Mouse (Mus musculus) thymus, adult 2 months (tissue): ENCODE measurements around the gene Cd151. TPM values are rescaled to one million over a fixed set of nuclear protein-coding genes. Genes with fewer than 3 reads are reported as not detected.

ENCODE experiments used
- DNase-seq: peaks from one replicate; pipeline ENCODE4 v3.0.0; 2021
- H3K27ac ChIP-seq: fragments of 200-500 bp; 2 replicates; pipeline ENCODE4 v1.5.1; 2012; ENCODE audit warnings: low read length, control low read depth; ENCODE audit not compliant: control insufficient read depth, insufficient read depth
- H3K27me3 ChIP-seq: fragments of 200-500 bp; 2 replicates; pipeline ENCODE4 v1.6.1; 2012; ENCODE audit warnings: mild to moderate bottlenecking, low read length, moderate library complexity, mixed read lengths; ENCODE audit not compliant: control insufficient read depth, insufficient read depth
- H3K36me3 ChIP-seq: fragments of 200-500 bp; 2 replicates; pipeline ENCODE4 v1.6.1; 2012; ENCODE audit warnings: mild to moderate bottlenecking, low read length, moderate library complexity; ENCODE audit not compliant: control insufficient read depth, insufficient read depth
- H3K4me1 ChIP-seq: fragments of 200-500 bp; replicated peaks from 2 replicates; pipeline ENCODE4 v1.6.1; 2012; ENCODE audit warnings: low read length; ENCODE audit not compliant: control insufficient read depth, insufficient read depth
- H3K4me3 ChIP-seq: fragments of 200-500 bp; 2 replicates; pipeline ENCODE4 v1.5.1; 2012; ENCODE audit warnings: mild to moderate bottlenecking, low read length, control low read depth, moderate library complexity; ENCODE audit not compliant: control insufficient read depth, insufficient read depth
- CTCF ChIP-seq: fragments of 200-500 bp; IDR thresholded peaks from 2 replicates; pipeline ENCODE4 v1.5.1; 2012; ENCODE audit warnings: mild to moderate bottlenecking, control low read depth, low read length, moderate library complexity, borderline replicate concordance; ENCODE audit not compliant: control insufficient read depth, poor library complexity, insufficient read depth; ENCODE audit errors: extremely low read depth
- POLR2A ChIP-seq: fragments of 200-500 bp; IDR thresholded peaks from 2 replicates; pipeline ENCODE4 v1.6.1; 2012; ENCODE audit warnings: mild to moderate bottlenecking, low read length, control low read depth, moderate library complexity; ENCODE audit not compliant: control insufficient read depth, poor library complexity, insufficient read depth; ENCODE audit errors: extremely low read depth
- WGBS: fragments of 180-500 bp; shearing (Covaris S2); methylation state at CpG from one replicate; pipeline ENCODE4 v1.1.7; 2018; 5-methylcytosine and 5-hydroxymethylcytosine counted together
- polyA plus RNA-seq: library from polyadenylated mRNA; depleted of rRNA; stranded (reverse); fragments of >200 nt; gene quantifications from 2 replicates; pipeline ENCODE4 v1.2.3, GENCODE M21; 2012

Gene Cd151
- polyA plus RNA-seq, 1 experiment: 186 TPM

GRCm38 (mm10) chr7:141426948-141427730, 40.1 kb upstream of the Cd151 start:
- DNase-seq: no peak
- WGBS: 92% methylated on average over 12 of the region's 12 CpGs
- H3K4me3 ChIP-seq: no peak overlapping the region
- no peaks in the 10 kb centered on the region for H3K27me3 ChIP-seq
- peaks cover 15% of the 10 kb centered on the region for H3K4me1 ChIP-seq
- no peaks in the 10 kb centered on the region for H3K36me3 ChIP-seq
- TF ChIP-seq POLR2A (no peak), CTCF (no peak)
- H3K27ac ChIP-seq: no peak overlapping the region

GRCm38 (mm10) chr7:141428701-141429100, 38.5 kb upstream of the Cd151 start:
- no peaks in the 10 kb centered on the region for H3K36me3 ChIP-seq
- no peaks in the 10 kb centered on the region for H3K27me3 ChIP-seq
- no peak for DNase-seq
- no peak for TF ChIP-seq CTCF
- TF ChIP-seq POLR2A: no peak
- H3K27ac ChIP-seq: no peak overlapping the region
- peaks cover 15% of the 10 kb centered on the region for H3K4me1 ChIP-seq
- WGBS: 88% methylated on average over 5 of the region's 5 CpGs
- H3K4me3 ChIP-seq: no peak overlapping the region

DNA sequence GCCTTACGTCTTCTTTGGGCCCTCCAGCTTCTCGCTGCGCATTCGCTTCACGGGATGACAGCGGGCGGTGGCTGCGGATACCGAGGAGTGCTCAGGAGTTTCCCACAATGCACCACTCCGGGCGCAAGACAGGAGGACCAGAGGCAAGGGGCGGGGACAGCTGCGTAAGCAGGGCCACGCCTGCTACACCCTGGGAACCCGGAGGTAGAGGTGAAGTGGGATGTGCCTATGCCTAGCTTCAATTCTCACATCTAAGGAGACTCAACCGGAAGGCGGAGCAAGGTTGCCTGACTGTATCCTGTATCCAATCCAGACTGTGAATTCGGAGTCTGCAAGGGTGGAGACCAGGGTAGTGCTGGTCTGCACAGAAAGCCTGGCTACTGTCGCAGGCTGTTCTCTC, 37.9 kb upstream of the Cd151 start, which contains the start of gene Cend1:
Cend1 (minus strand) TSS at position 182 of the 400 bp plus-strand sequence.
- no peak for DNase-seq
- Histone ChIP-seq H3K4me1 (peaks cover 20% of the 10 kb centered on the region), H3K4me3 (no peak within 1 kb of the TSS), H3K27me3 (no peaks in the 10 kb centered on the region), H3K27ac (no peak within 1 kb of the TSS), H3K36me3 (no peaks in the 10 kb centered on the region)
- WGBS: 71% methylated on average over 19 of the region's 19 CpGs
- TF ChIP-seq CTCF (no peak), POLR2A (no peak)

GRCm38 (mm10) chr7:141429840-141430584, 37.2 kb upstream of the Cd151 start:
- H3K27me3 ChIP-seq: no peaks in the 10 kb centered on the region
- 95% methylated on average over 9 of the region's 9 CpGs for WGBS
- peaks cover 27% of the 10 kb centered on the region for H3K4me1 ChIP-seq
- TF ChIP-seq CTCF (no peak), POLR2A (no peak)
- no peak overlapping the region for H3K27ac ChIP-seq
- H3K36me3 ChIP-seq: no peaks in the 10 kb centered on the region
- no peak for DNase-seq
- H3K4me3 ChIP-seq: no peak overlapping the region

- Histone ChIP-seq H3K4me3 (no peak overlapping the region), H3K27ac (no peak overlapping the region), H3K36me3 (no peaks in the 10 kb centered on the region), H3K4me1 (peaks cover 31% of the 10 kb centered on the region), H3K27me3 (no peaks in the 10 kb centered on the region)
- WGBS: 98% methylated on average over 9 of the region's 9 CpGs
- no peak for DNase-seq
- TF ChIP-seq POLR2A: no peak
Measured at GRCm38 (mm10) chr7:141430585-141431240, 36.5 kb upstream of the Cd151 start.

GRCm38 (mm10) chr7:141431434-141432185, 35.6 kb upstream of the Cd151 start:
- no peak overlapping the region for H3K27ac ChIP-seq
- WGBS: 98% methylated on average over 19 of the region's 19 CpGs

More at GRCm38 (mm10) chr7:141431434-141432185, 35.6 kb upstream of the Cd151 start:
- TF ChIP-seq POLR2A: no peak
- no peak for TF ChIP-seq CTCF
- H3K4me1 ChIP-seq: peaks cover 31% of the 10 kb centered on the region
- DNase-seq: no peak
- H3K4me3 ChIP-seq: no peak overlapping the region
- H3K27me3 ChIP-seq: no peaks in the 10 kb centered on the region
- H3K36me3 ChIP-seq: no peaks in the 10 kb centered on the region
